Mouse (Mus musculus) spleen, adult 12 weeks (tissue): ENCODE data around the gene Slc9a9.

Source experiments
- DNase-seq: peaks from one replicate; pipeline ENCODE4 v3.0.0; 2022; ENCODE audit warnings: low spot score

Slc9a9 gene

GRCm38 (mm10) chr9:94838479-94839031 is 168.8 kb downstream of the Slc9a9 start:
- no peak for DNase-seq

- no peak for DNase-seq
Observed at GRCm38 (mm10) chr9:94839204-94839603, 169.5 kb downstream of the Slc9a9 start.

GRCm38 (mm10) chr9:94840398-94840797 is 170.7 kb downstream of the Slc9a9 start:
- no peak for DNase-seq

- DNase-seq, result no peak
Observed at GRCm38 (mm10) chr9:94840972-94841371, 171.3 kb downstream of the Slc9a9 start.

- no peak for DNase-seq
Observed at GRCm38 (mm10) chr9:94844176-94844575, 174.5 kb downstream of the Slc9a9 start.

GRCm38 (mm10) chr9:94847624-94848023 is 177.9 kb downstream of the Slc9a9 start:
- DNase-seq, result no peak

GRCm38 (mm10) chr9:94851550-94851949 is 181.8 kb downstream of the Slc9a9 start:
- no peak for DNase-seq

- DNase-seq, result no peak
Observed at GRCm38 (mm10) chr9:94856093-94856492, 186.4 kb downstream of the Slc9a9 start.

- no peak for DNase-seq
Observed at GRCm38 (mm10) chr9:94868557-94868956, 198.8 kb downstream of the Slc9a9 start.

- DNase-seq, result no peak
Observed at GRCm38 (mm10) chr9:94869023-94869799, 199.5 kb downstream of the Slc9a9 start.

GRCm38 (mm10) chr9:94882517-94882916 is 212.8 kb downstream of the Slc9a9 start:
- no peak for DNase-seq

GRCm38 (mm10) chr9:94883435-94883834 is 213.7 kb downstream of the Slc9a9 start:
- no peak for DNase-seq

GRCm38 (mm10) chr9:94885151-94885550 is 215.4 kb downstream of the Slc9a9 start:
- DNase-seq, result no peak

GRCm38 (mm10) chr9:94889647-94890046 is 219.9 kb downstream of the Slc9a9 start:
- DNase-seq, result no peak

GRCm38 (mm10) chr9:94895882-94896281 is 226.2 kb downstream of the Slc9a9 start:
- no peak for DNase-seq

- no peak for DNase-seq
Observed at GRCm38 (mm10) chr9:94904180-94904579, 234.5 kb downstream of the Slc9a9 start.

GRCm38 (mm10) chr9:94907020-94907610 is 237.4 kb downstream of the Slc9a9 start:
- no peak for DNase-seq

GRCm38 (mm10) chr9:94912071-94912470 is 242.4 kb downstream of the Slc9a9 start:
- no peak for DNase-seq

GRCm38 (mm10) chr9:94922062-94922461 is 252.4 kb downstream of the Slc9a9 start:
- no peak for DNase-seq

GRCm38 (mm10) chr9:94925845-94926244 is 256.1 kb downstream of the Slc9a9 start:
- no peak for DNase-seq

- DNase-seq, result no peak
Observed at GRCm38 (mm10) chr9:94927101-94927500, 257.4 kb downstream of the Slc9a9 start.

GRCm38 (mm10) chr9:94945569-94946135 is 275.9 kb downstream of the Slc9a9 start:
- DNase-seq, result no peak

GRCm38 (mm10) chr9:94947246-94947645 is 277.5 kb downstream of the Slc9a9 start:
- DNase-seq, result no peak
